In genomic region chr5:5282425-5282824, GRCm38 (mm10) we compare ENCODE assay signal across 18 mouse cellular contexts.
"Had no signal": no experiment of that assay in that cellular context is flagged by ENCODE, and none has a peak within 500 bp of the region (broad histone marks: within the 10 kb centered on the region; RNA-seq: fewer than 3 reads in every experiment).

No protein-coding gene starts in this region.

- DNase-seq: lung, adult 18-20 months; lung, embryonic 14.5 days; lung, postnatal 10 days; lung, postnatal 36 days; retina, postnatal 1 day; right cerebral cortex, adult 18-20 months; right cerebral cortex, postnatal 25 days; right cerebral cortex, postnatal 4 days; spleen, adult 18-20 months; thymus, adult 18-20 months; thymus, postnatal 14 days; thymus, postnatal 36 days had no signal

- H3K27ac ChIP-seq: macrophage; midbrain, embryonic 13.5 days; midbrain, embryonic 15.5 days; neural tube, embryonic 12.5 days had no signal

- H3K4me3 ChIP-seq: megakaryocyte, embryonic 14.5 days; midbrain, embryonic 13.5 days; midbrain, embryonic 15.5 days; neural tube, embryonic 12.5 days had no signal

- H3K9ac ChIP-seq: lung, embryonic 14.5 days; midbrain, embryonic 13.5 days; midbrain, embryonic 15.5 days; neural tube, embryonic 12.5 days had no signal

- H3K4me2 ChIP-seq: lung, embryonic 14.5 days; midbrain, embryonic 11.5 days; midbrain, embryonic 13.5 days; midbrain, embryonic 15.5 days; neural tube, embryonic 12.5 days had no signal

- H3K27me3 ChIP-seq: megakaryocyte, embryonic 14.5 days; midbrain, embryonic 13.5 days; midbrain, embryonic 15.5 days; neural tube, embryonic 12.5 days had no signal

- H3K4me1 ChIP-seq: megakaryocyte, embryonic 14.5 days; midbrain, embryonic 13.5 days; midbrain, embryonic 15.5 days; neural tube, embryonic 12.5 days had no signal

- H3K9me3 ChIP-seq: megakaryocyte, embryonic 14.5 days; midbrain, embryonic 13.5 days; midbrain, embryonic 15.5 days; neural tube, embryonic 12.5 days had no signal

- H3K36me3 ChIP-seq: midbrain, embryonic 13.5 days; midbrain, embryonic 15.5 days; neural tube, embryonic 12.5 days had no signal

- ATAC-seq: midbrain, embryonic 13.5 days; midbrain, embryonic 15.5 days had no signal
